Mouse (Mus musculus): Measurements from ENCODE around the gene Iqgap1. TPM values are rescaled to one million over a fixed set of nuclear protein-coding genes. Genes with fewer than 3 reads are reported as not detected.

Iqgap1 gene
- total and polyA plus RNA-seq, 2 experiments from 2014 or later = 12.3 to 20.6 TPM

- Histone ChIP-seq H3K4me1 (ENCODE audit: insufficient read depth, low read length) (no peaks in the 10 kb centered on the region), H3K9ac (replicated peaks; ENCODE audit: low read length, poor library complexity, severe bottlenecking) (no peak overlapping the region), H3K36me3 (ENCODE audit: insufficient read depth, low read length) (peaks cover 33% of the 10 kb centered on the region), H3K4me3 (ENCODE audit: low read depth, low read length) (no peak overlapping the region), H3K27ac (ENCODE audit: low read depth, low read length) (no peak overlapping the region), H3K9me3 (ENCODE audit: low read length) (no peaks in the 10 kb centered on the region), H3K4me2 (ENCODE audit: low read depth, low read length, poor library complexity, severe bottlenecking) (no peak overlapping the region), H3K27me3 (ENCODE audit: insufficient read depth, low read length) (no peaks in the 10 kb centered on the region)
- 89% methylated on average over 8 of the region's 8 CpGs for WGBS
- TF ChIP-seq CTCF (IDR thresholded peaks at IDR 0.05) = no peak
- ATAC-seq (ENCODE audit: low FRiP score) = no peak
- DNase-seq (ENCODE audit: low spot score) = no peak
These were observed 114.3 kb downstream of the Iqgap1 start for GRCm38 (mm10) chr7:80711496-80711895.

- no peaks in the 10 kb centered on the region for H3K4me1 ChIP-seq (ENCODE audit: insufficient read depth, low read length)
- 94% methylated on average over 7 of the region's 7 CpGs for WGBS
- no peak overlapping the region for H3K4me3 ChIP-seq (ENCODE audit: low read depth, low read length)
- no peak overlapping the region for H3K27ac ChIP-seq (ENCODE audit: low read depth, low read length)
- DNase-seq (ENCODE audit: low spot score) (no peak), ATAC-seq (ENCODE audit: low FRiP score) (no peak)
- no peak overlapping the region for H3K9ac ChIP-seq (replicated peaks; ENCODE audit: low read length, poor library complexity, severe bottlenecking)
- H3K36me3 ChIP-seq (ENCODE audit: insufficient read depth, low read length) = peaks cover 24% of the 10 kb centered on the region
- no peak overlapping the region for H3K4me2 ChIP-seq (ENCODE audit: low read depth, low read length, poor library complexity, severe bottlenecking)
- H3K9me3 ChIP-seq (ENCODE audit: low read length) = no peaks in the 10 kb centered on the region
- no peaks in the 10 kb centered on the region for H3K27me3 ChIP-seq (ENCODE audit: insufficient read depth, low read length)
- no peak for TF ChIP-seq CTCF (IDR thresholded peaks at IDR 0.05)
These were observed 115.4 kb downstream of the Iqgap1 start for GRCm38 (mm10) chr7:80710333-80710732.

GRCm38 (mm10) chr7:80704066-80704465 lies 121.7 kb downstream of the Iqgap1 start:
- ATAC-seq (ENCODE audit: low FRiP score) (no peak), DNase-seq (ENCODE audit: low spot score) (no peak)
- Histone ChIP-seq H3K9me3 (ENCODE audit: low read length) (no peaks in the 10 kb centered on the region), H3K27ac (ENCODE audit: low read depth, low read length) (no peak overlapping the region), H3K4me2 (ENCODE audit: low read depth, low read length, poor library complexity, severe bottlenecking) (no peak overlapping the region), H3K4me3 (ENCODE audit: low read depth, low read length) (no peak overlapping the region), H3K27me3 (ENCODE audit: insufficient read depth, low read length) (no peaks in the 10 kb centered on the region), H3K9ac (replicated peaks; ENCODE audit: low read length, poor library complexity, severe bottlenecking) (no peak overlapping the region), H3K4me1 (ENCODE audit: insufficient read depth, low read length) (no peaks in the 10 kb centered on the region), H3K36me3 (ENCODE audit: insufficient read depth, low read length) (no peaks in the 10 kb centered on the region)
- no peak for TF ChIP-seq CTCF (IDR thresholded peaks at IDR 0.05)
- WGBS = 93% methylated on average over 4 of the region's 4 CpGs

GRCm38 (mm10) chr7:80702510-80702909 lies 123.3 kb downstream of the Iqgap1 start:
- no peak overlapping the region for H3K9ac ChIP-seq (replicated peaks; ENCODE audit: low read length, poor library complexity, severe bottlenecking)
- no peak overlapping the region for H3K27ac ChIP-seq (ENCODE audit: low read depth, low read length)
- no peak for ATAC-seq (ENCODE audit: low FRiP score)
- no peaks in the 10 kb centered on the region for H3K4me1 ChIP-seq (ENCODE audit: insufficient read depth, low read length)
- H3K36me3 ChIP-seq (ENCODE audit: insufficient read depth, low read length) = no peaks in the 10 kb centered on the region
- no peak for DNase-seq (ENCODE audit: low spot score)
- H3K9me3 ChIP-seq (ENCODE audit: low read length) = no peaks in the 10 kb centered on the region
- H3K4me3 ChIP-seq (ENCODE audit: low read depth, low read length) = no peak overlapping the region
- H3K27me3 ChIP-seq (ENCODE audit: insufficient read depth, low read length) = no peaks in the 10 kb centered on the region
- H3K4me2 ChIP-seq (ENCODE audit: low read depth, low read length, poor library complexity, severe bottlenecking) = no peak overlapping the region
- TF ChIP-seq CTCF (IDR thresholded peaks at IDR 0.05) = no peak
- 66% methylated on average over 6 of the region's 6 CpGs for WGBS

- Histone ChIP-seq H3K4me2 (ENCODE audit: low read depth, low read length, poor library complexity, severe bottlenecking) (no peak overlapping the region), H3K27ac (ENCODE audit: low read depth, low read length) (no peak overlapping the region), H3K9ac (replicated peaks; ENCODE audit: low read length, poor library complexity, severe bottlenecking) (no peak overlapping the region), H3K4me1 (ENCODE audit: insufficient read depth, low read length) (no peaks in the 10 kb centered on the region), H3K36me3 (ENCODE audit: insufficient read depth, low read length) (no peaks in the 10 kb centered on the region), H3K9me3 (ENCODE audit: low read length) (no peaks in the 10 kb centered on the region), H3K27me3 (ENCODE audit: insufficient read depth, low read length) (no peaks in the 10 kb centered on the region), H3K4me3 (ENCODE audit: low read depth, low read length) (no peak overlapping the region)
- whole genome bisulfite sequencing = 64% methylated on average over 8 of the region's 8 CpGs
- ATAC-seq (ENCODE audit: low FRiP score) (no peak), DNase-seq (ENCODE audit: low spot score) (no peak)
- no peak for TF ChIP-seq CTCF (IDR thresholded peaks at IDR 0.05)
These were observed 126.1 kb downstream of the Iqgap1 start for GRCm38 (mm10) chr7:80699709-80700108.

GRCm38 (mm10) chr7:80698940-80699339 lies 126.8 kb downstream of the Iqgap1 start:
- no peak overlapping the region for H3K4me3 ChIP-seq (ENCODE audit: low read depth, low read length)
- H3K9ac ChIP-seq (replicated peaks; ENCODE audit: low read length, poor library complexity, severe bottlenecking) = no peak overlapping the region
- H3K27me3 ChIP-seq (ENCODE audit: insufficient read depth, low read length) = no peaks in the 10 kb centered on the region
- H3K4me2 ChIP-seq (ENCODE audit: low read depth, low read length, poor library complexity, severe bottlenecking) = no peak overlapping the region
- no peaks in the 10 kb centered on the region for H3K9me3 ChIP-seq (ENCODE audit: low read length)
- DNase-seq (ENCODE audit: low spot score) (no peak), ATAC-seq (ENCODE audit: low FRiP score) (no peak)
- H3K27ac ChIP-seq (ENCODE audit: low read depth, low read length) = no peak overlapping the region
- H3K4me1 ChIP-seq (ENCODE audit: insufficient read depth, low read length) = no peaks in the 10 kb centered on the region
- TF ChIP-seq CTCF (IDR thresholded peaks at IDR 0.05) = no peak
- WGBS = 84% methylated on average over 2 of the region's 3 CpGs
- H3K36me3 ChIP-seq (ENCODE audit: insufficient read depth, low read length) = no peaks in the 10 kb centered on the region
